ENCODE assay signal across 24 mouse cellular contexts in genomic region chr10:108175885-108176284, GRCm38 (mm10). TPM values are rescaled to one million over a fixed set of nuclear protein-coding genes. Genes with fewer than 3 reads are reported as not detected.
DNase-seq lines count a peak whose midpoint lies in the region; ATAC-seq lines count a peak whose summit lies in the region.
"Had no signal": no experiment of that assay in that cellular context is flagged by ENCODE, and none has a peak within 500 bp of the region (broad histone marks: within the 10 kb centered on the region; RNA-seq: fewer than 3 reads in every experiment).

No protein-coding gene starts in this region.

- H3K9me3 ChIP-seq in embryonic facial prominence, embryonic 11.5 days (replicated peaks; ENCODE audit: control insufficient read depth, low read length): no peaks in the 10 kb centered on the region
- H3K9me3 ChIP-seq in embryonic facial prominence, embryonic 10.5 days: no peaks in the 10 kb centered on the region
- H3K9me3 ChIP-seq in heart, embryonic 16.5 days (replicated peaks; ENCODE audit: control insufficient read depth, low read length): no peaks in the 10 kb centered on the region
- H3K9me3 ChIP-seq in midbrain, embryonic 11.5 days (ENCODE audit: control insufficient read depth, low read length): no peaks in the 10 kb centered on the region
- no peaks in the 10 kb centered on the region for H3K9me3 ChIP-seq in midbrain, embryonic 10.5 days (replicated peaks)
- H3K9me3 ChIP-seq: embryonic facial prominence, embryonic 12.5 days; forebrain, embryonic 13.5 days; forebrain, embryonic 15.5 days; G1E had no signal

- no peaks in the 10 kb centered on the region for H3K27me3 ChIP-seq in embryonic facial prominence, embryonic 11.5 days (ENCODE audit: control insufficient read depth, insufficient read depth, low read length)
- no peaks in the 10 kb centered on the region for H3K27me3 ChIP-seq in embryonic facial prominence, embryonic 10.5 days (replicated peaks; ENCODE audit: low read depth, poor library complexity, severe bottlenecking)
- H3K27me3 ChIP-seq in heart, embryonic 16.5 days (ENCODE audit: control insufficient read depth, insufficient read depth, low read length): no peaks in the 10 kb centered on the region
- H3K27me3 ChIP-seq in midbrain, embryonic 11.5 days (ENCODE audit: control insufficient read depth, insufficient read depth, low read length): no peaks in the 10 kb centered on the region
- H3K27me3 ChIP-seq in midbrain, embryonic 10.5 days (ENCODE audit: low read depth, poor library complexity, severe bottlenecking): no peaks in the 10 kb centered on the region
- H3K27me3 ChIP-seq: CH12.LX; embryonic facial prominence, embryonic 12.5 days; forebrain, embryonic 13.5 days; forebrain, embryonic 15.5 days; Patski had no signal

- no peaks in the 10 kb centered on the region for H3K4me1 ChIP-seq in embryonic facial prominence, embryonic 11.5 days (ENCODE audit: control insufficient read depth, insufficient read depth, low read length)
- H3K4me1 ChIP-seq in embryonic facial prominence, embryonic 10.5 days: peaks cover 8% of the 10 kb centered on the region
- H3K4me1 ChIP-seq in heart, embryonic 16.5 days (ENCODE audit: control insufficient read depth, insufficient read depth, low read length): peaks cover 52% of the 10 kb centered on the region
- no peaks in the 10 kb centered on the region for H3K4me1 ChIP-seq in midbrain, embryonic 11.5 days (ENCODE audit: control insufficient read depth, insufficient read depth, low read length)
- peaks cover 6% of the 10 kb centered on the region for H3K4me1 ChIP-seq in midbrain, embryonic 10.5 days
- H3K4me1 ChIP-seq: forebrain, embryonic 13.5 days had no signal

- 0 out of 2 replicates have a peak, but pooled peaks have one; percentile 34 for ATAC-seq in embryonic facial prominence, embryonic 11.5 days (replicated peaks; ENCODE audit: insufficient number of reproducible peaks, low FRiP score, low TSS enrichment, low read depth)
- ATAC-seq in heart, embryonic 16.5 days (replicated peaks; ENCODE audit: extremely low read depth, insufficient read depth, low FRiP score): peak; percentile 39; the same call in 1 of the 2 replicates
- no peak for ATAC-seq in midbrain, embryonic 11.5 days (ENCODE audit: low FRiP score)
- ATAC-seq: activated CD4-positive, CD25-positive, alpha-beta regulatory T cell, adult 4 months; CD4-positive, CD25-positive, alpha-beta regulatory T cell, adult 4 months; forebrain, embryonic 13.5 days; forebrain, embryonic 15.5 days; forebrain, postnatal 0 days; Patski had no signal

- no peak overlapping the region for H3K9ac ChIP-seq in embryonic facial prominence, embryonic 11.5 days (replicated peaks; ENCODE audit: low read length)
- H3K9ac ChIP-seq in heart, embryonic 16.5 days (ENCODE audit: low read length): no peak overlapping the region
- H3K9ac ChIP-seq in midbrain, embryonic 11.5 days (ENCODE audit: low read length): no peak overlapping the region
- H3K9ac ChIP-seq: embryonic facial prominence, embryonic 12.5 days; forebrain, embryonic 13.5 days; forebrain, embryonic 15.5 days; forebrain, postnatal 0 days had no signal

- DNase-seq in embryonic facial prominence, embryonic 11.5 days (ENCODE audit: low spot score): no peak
- no peak for DNase-seq in embryonic facial prominence, embryonic 10.5 days (ENCODE audit: low spot score)
- DNase-seq in heart, postnatal 36 days: no peak
- peak; percentile 72 for DNase-seq in midbrain, embryonic 11.5 days (ENCODE audit: low spot score, missing footprints)
- DNase-seq in midbrain, embryonic 10.5 days (ENCODE audit: low spot score): no peak
- DNase-seq: adrenal gland, adult 8-10 months; adrenal gland, postnatal 14 days; adrenal gland, postnatal 36 days; B cell, adult 2 months; cerebellum, adult 11-12 months; cerebellum, adult 2 months; cerebellum, adult 9-10 months; cerebellum, postnatal 10 days; cerebellum, postnatal 25 days; forebrain, postnatal 0 days had no signal

- no peak overlapping the region for H3K4me3 ChIP-seq in embryonic facial prominence, embryonic 11.5 days (ENCODE audit: low read depth, low read length)
- H3K4me3 ChIP-seq in embryonic facial prominence, embryonic 10.5 days: no peak overlapping the region
- H3K4me3 ChIP-seq in heart, embryonic 16.5 days (ENCODE audit: low read length): no peak overlapping the region
- H3K4me3 ChIP-seq in midbrain, embryonic 11.5 days (ENCODE audit: low read depth, low read length): no peak overlapping the region
- H3K4me3 ChIP-seq in midbrain, embryonic 10.5 days: no peak overlapping the region
- H3K4me3 ChIP-seq: embryonic facial prominence, embryonic 12.5 days; forebrain, embryonic 13.5 days; forebrain, embryonic 15.5 days had no signal

- H3K4me2 ChIP-seq in embryonic facial prominence, embryonic 11.5 days (ENCODE audit: low read depth, low read length): no peak overlapping the region
- no peak overlapping the region for H3K4me2 ChIP-seq in heart, embryonic 16.5 days (ENCODE audit: low read depth, low read length)
- H3K4me2 ChIP-seq in midbrain, embryonic 11.5 days: no peak overlapping the region
- H3K4me2 ChIP-seq: embryonic facial prominence, embryonic 12.5 days; forebrain, embryonic 13.5 days; forebrain, embryonic 15.5 days had no signal

- H3K27ac ChIP-seq in embryonic facial prominence, embryonic 11.5 days (replicated peaks; ENCODE audit: low read depth, low read length): no peak overlapping the region
- no peak overlapping the region for H3K27ac ChIP-seq in embryonic facial prominence, embryonic 10.5 days (replicated peaks)
- H3K27ac ChIP-seq in heart, embryonic 16.5 days (ENCODE audit: low read length): no peak overlapping the region
- no peak overlapping the region for H3K27ac ChIP-seq in midbrain, embryonic 11.5 days (ENCODE audit: low read depth, low read length)
- no peak overlapping the region for H3K27ac ChIP-seq in midbrain, embryonic 10.5 days (replicated peaks)
- H3K27ac ChIP-seq: embryonic facial prominence, embryonic 12.5 days; forebrain, embryonic 13.5 days; forebrain, embryonic 15.5 days had no signal

- intact Hi-C loops in heart, postnatal 36 days (cut with DNase I): no loop called here

- 82% methylated on average over 2 of the region's 2 CpGs for WGBS in embryonic facial prominence, embryonic 11.5 days
- 82% methylated on average over 2 of the region's 2 CpGs for WGBS in embryonic facial prominence, embryonic 10.5 days
- WGBS in heart, embryonic 16.5 days: 53% methylated on average over 2 of the region's 2 CpGs
- WGBS in midbrain, embryonic 11.5 days: 82% methylated on average over 2 of the region's 2 CpGs
- 80% methylated on average over 2 of the region's 2 CpGs for WGBS in midbrain, embryonic 10.5 days

- H3K36me3 ChIP-seq in embryonic facial prominence, embryonic 11.5 days (replicated peaks; ENCODE audit: control insufficient read depth, insufficient read depth, low read depth, low read length): no peaks in the 10 kb centered on the region
- H3K36me3 ChIP-seq in embryonic facial prominence, embryonic 10.5 days (replicated peaks): peaks cover 3% of the 10 kb centered on the region; the same call in 1 of the 2 replicates
- peaks cover 3% of the 10 kb centered on the region; the same call in 1 of the 2 replicates for H3K36me3 ChIP-seq in heart, embryonic 16.5 days (ENCODE audit: control insufficient read depth, insufficient read depth)
- H3K36me3 ChIP-seq in midbrain, embryonic 11.5 days (ENCODE audit: control insufficient read depth, insufficient read depth, low read length): no peaks in the 10 kb centered on the region
- H3K36me3 ChIP-seq in midbrain, embryonic 10.5 days: peaks cover 4% of the 10 kb centered on the region
- H3K36me3 ChIP-seq: embryonic facial prominence, embryonic 12.5 days; forebrain, embryonic 15.5 days had no signal

RNA-seq across cellular contexts. Expression of gene Ppp1r12a, which starts 13.9 kb away (rescaled TPM):
- polyA plus RNA-seq in embryonic facial prominence, embryonic 11.5 days (2014; fragmentation: Nextera tagmentation; extraction: Ambion mirVana): 74.5 and 79.5 TPM in 2 replicates
- 78.1 and 84.3 TPM in 2 replicates for polyA plus RNA-seq in embryonic facial prominence, embryonic 10.5 days (2016; fragmentation: Nextera tagmentation; extraction: Ambion mirVana)
- polyA plus RNA-seq in heart, embryonic 16.5 days (2015; fragmentation: Nextera tagmentation; extraction: Ambion mirVana): 91.0 and 95.4 TPM in 2 replicates
- total RNA-seq in heart, postnatal 36 days (2021): 10 to 100 TPM; 55.4 to 61.8 TPM
- polyA plus RNA-seq in midbrain, embryonic 11.5 days (2014; fragmentation: Nextera tagmentation; extraction: Ambion mirVana): 78.6 and 82.4 TPM in 2 replicates
- polyA plus RNA-seq in midbrain, embryonic 10.5 days (2016; fragmentation: Nextera tagmentation; extraction: Ambion mirVana): 70.7 and 80.6 TPM in 2 replicates
